Mouse (Mus musculus) intestine, embryonic 14.5 days (tissue): ENCODE measurements at regions not wholly inside any gene's neighbourhood (a gene's known extent, or its start where the extent isn't known, plus 50 kb on each side); places are given as distances from the start of the nearest gene placed in this dataset.

Experiments used
- ATAC-seq: fragments of 200-750 bp; cut with Nextera tagmentation; replicated peaks from 2 replicates; pipeline ENCODE4 v1.8.0; 2017; ENCODE audit warnings: low read depth, moderate number of reproducible peaks, moderate TSS enrichment, moderate library complexity; ENCODE audit not compliant: low FRiP score, low TSS enrichment
- DNase-seq: peaks from one replicate; pipeline ENCODE4 v3.0.0-alpha.2; 2018; ENCODE audit warnings: low spot score
- H3K27ac ChIP-seq: fragments of 300-500 bp; sonication (generic); 2 replicates; pipeline ENCODE4 v1.5.1; 2014; ENCODE audit warnings: low read depth, mild to moderate bottlenecking, control low read depth
- H3K27me3 ChIP-seq: fragments of 300-500 bp; sonication (generic); replicated peaks from 2 replicates; pipeline ENCODE4 v1.6.1; 2014; ENCODE audit warnings: low read length, control low read depth; ENCODE audit not compliant: control insufficient read depth, insufficient read depth
- H3K36me3 ChIP-seq: fragments of 300-500 bp; sonication (generic); 2 replicates; pipeline ENCODE4 v1.6.1; 2014; ENCODE audit warnings: low read length, control low read depth; ENCODE audit not compliant: control insufficient read depth, insufficient read depth
- H3K4me1 ChIP-seq: fragments of 300-500 bp; sonication (generic); replicated peaks from 2 replicates; pipeline ENCODE4 v1.6.1; 2014; ENCODE audit warnings: low read length, control low read depth, mixed read lengths; ENCODE audit not compliant: control insufficient read depth, insufficient read depth
- H3K4me2 ChIP-seq: fragments of 300-500 bp; sonication (generic); 2 replicates; pipeline ENCODE4 v1.6.1; 2014; ENCODE audit warnings: low read length
- H3K4me3 ChIP-seq: fragments of 300-500 bp; sonication (generic); 2 replicates; pipeline ENCODE4 v1.5.1; 2014; ENCODE audit warnings: low read depth, low read length, control low read depth, mixed read lengths
- H3K9ac ChIP-seq: fragments of 300-500 bp; sonication (generic); 2 replicates; pipeline ENCODE4 v1.6.1; 2014; ENCODE audit warnings: mild to moderate bottlenecking, low read length
- H3K9me3 ChIP-seq: fragments of 300-500 bp; sonication (generic); 2 replicates; pipeline ENCODE4 v1.6.1; 2016; ENCODE audit warnings: low read length, control low read depth; ENCODE audit not compliant: control insufficient read depth
- WGBS: fragments of 180-500 bp; shearing (Covaris S2); extraction: QIAGEN DNeasy Blood & Tissue Kit; methylation state at CpG from one replicate; pipeline ENCODE4 v1.1.7; 2014; 5-methylcytosine and 5-hydroxymethylcytosine counted together

DNA sequence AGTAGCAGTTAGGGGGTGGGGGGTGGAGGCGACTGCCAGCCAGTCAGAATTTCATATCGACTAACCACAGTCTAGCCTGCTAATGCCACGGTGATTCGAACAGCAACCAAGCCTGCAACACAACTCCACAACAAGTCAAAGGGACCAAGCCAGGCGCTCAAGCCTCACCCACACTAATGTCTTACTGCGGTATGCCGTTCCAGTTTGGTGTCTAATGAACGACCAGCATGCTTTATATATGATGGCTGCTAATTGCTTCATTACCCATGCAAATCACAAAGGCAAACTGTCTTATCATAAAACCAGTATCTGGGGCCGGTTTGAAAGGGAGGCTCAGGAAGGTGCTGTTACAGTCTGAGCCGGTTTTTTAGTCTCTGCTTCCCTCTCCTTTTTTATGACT, 340.5 kb downstream of the Lmo4 start:
- WGBS = 52% methylated on average over 10 of the region's 10 CpGs
- Histone ChIP-seq H3K4me2 (peak overlapping the region; percentile 25), H3K9ac (no peak overlapping the region), H3K36me3 (no peaks in the 10 kb centered on the region), H3K27me3 (no peaks in the 10 kb centered on the region), H3K4me3 (no peak overlapping the region), H3K27ac (no peak overlapping the region), H3K4me1 (peaks cover 18% of the 10 kb centered on the region), H3K9me3 (no peaks in the 10 kb centered on the region)
- no peak for ATAC-seq
- DNase-seq = peak; percentile 54

DNA sequence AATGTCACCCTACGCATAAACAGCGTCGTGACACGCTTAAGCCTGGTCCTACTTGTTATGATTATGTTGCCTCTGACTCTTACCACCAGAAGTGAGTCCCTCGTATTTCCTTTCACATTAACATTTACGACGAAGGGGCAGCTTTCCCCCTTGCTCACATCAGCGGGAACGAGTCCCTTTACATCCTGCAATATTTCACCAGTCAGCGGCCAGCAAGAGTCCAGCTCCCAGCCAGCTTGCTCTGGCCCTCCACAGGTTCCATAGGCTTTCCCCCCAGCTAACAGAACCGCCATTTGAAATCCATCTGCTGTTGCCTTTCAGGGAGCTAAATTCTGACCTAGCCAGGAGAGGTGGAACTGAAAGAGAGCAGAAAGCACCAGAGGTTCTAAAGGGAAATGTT, 342.5 kb downstream of the Lmo4 start:
- ATAC-seq (no peak), DNase-seq (no peak)
- 40% methylated on average over 11 of the region's 11 CpGs for WGBS
- Histone ChIP-seq H3K9me3 (no peaks in the 10 kb centered on the region), H3K36me3 (no peaks in the 10 kb centered on the region), H3K4me2 (peak overlapping the region; percentile 25; the same call in 1 of the 2 replicates), H3K9ac (no peak overlapping the region), H3K27ac (peak overlapping the region; percentile 47; the same call in 1 of the 2 replicates), H3K4me1 (peaks cover 18% of the 10 kb centered on the region), H3K27me3 (no peaks in the 10 kb centered on the region), H3K4me3 (no peak overlapping the region)

- Histone ChIP-seq H3K27ac (no peak overlapping the region), H3K27me3 (no peaks in the 10 kb centered on the region), H3K9me3 (0 out of 2 replicates have a peak, but pooled peaks cover 2% of the 10 kb centered on the region), H3K4me3 (no peak overlapping the region), H3K9ac (no peak overlapping the region), H3K36me3 (no peaks in the 10 kb centered on the region), H3K4me2 (no peak overlapping the region), H3K4me1 (peaks cover 18% of the 10 kb centered on the region)
- no peak for DNase-seq
- 83% methylated on average over 4 of the region's 4 CpGs for WGBS
- ATAC-seq = no peak
Measured at GRCm38 (mm10) chr3:143861866-143862265, 343.2 kb downstream of the Lmo4 start.

DNA sequence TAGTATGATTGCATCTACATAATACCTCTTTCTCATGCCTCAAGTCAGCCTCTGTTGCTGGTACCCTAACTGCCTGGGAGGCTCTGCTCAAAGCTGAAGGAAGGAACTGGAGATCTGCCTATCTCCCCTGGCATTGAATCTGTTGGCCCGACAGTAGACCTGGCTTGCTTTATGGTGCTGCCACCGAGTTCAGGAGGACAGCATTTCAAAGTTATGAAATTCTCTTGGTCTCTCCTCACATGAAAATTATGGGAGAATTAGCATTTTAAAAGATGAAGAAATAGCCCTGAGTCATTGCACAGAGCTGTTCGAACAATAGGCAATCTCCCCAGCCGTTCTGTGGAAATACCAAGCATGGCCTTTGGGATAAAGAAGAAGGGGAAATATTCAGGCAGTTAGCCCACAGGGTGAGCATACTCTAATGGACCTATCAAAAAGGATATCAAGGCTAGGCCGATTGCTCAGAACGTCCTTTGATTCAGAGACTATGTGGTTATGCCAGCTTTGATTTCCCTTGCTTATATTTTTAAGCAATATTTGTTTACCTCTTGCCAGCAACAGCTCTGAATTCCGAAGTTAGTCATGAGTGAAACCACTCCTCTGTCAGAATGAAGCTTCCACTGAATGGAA, 369.3 kb downstream of the Lmo4 start:
- H3K9ac ChIP-seq = no peak overlapping the region
- DNase-seq (no peak), ATAC-seq (no peak)
- no peaks in the 10 kb centered on the region for H3K27me3 ChIP-seq
- no peak overlapping the region for H3K4me2 ChIP-seq
- no peaks in the 10 kb centered on the region for H3K9me3 ChIP-seq
- H3K36me3 ChIP-seq = no peaks in the 10 kb centered on the region
- WGBS = 91% methylated on average over 7 of the region's 7 CpGs
- no peak overlapping the region for H3K27ac ChIP-seq
- H3K4me3 ChIP-seq = no peak overlapping the region
- H3K4me1 ChIP-seq = no peaks in the 10 kb centered on the region

- no peak for DNase-seq
Measured at GRCm38 (mm10) chr3:143834725-143835124, 370.3 kb downstream of the Lmo4 start.

DNA sequence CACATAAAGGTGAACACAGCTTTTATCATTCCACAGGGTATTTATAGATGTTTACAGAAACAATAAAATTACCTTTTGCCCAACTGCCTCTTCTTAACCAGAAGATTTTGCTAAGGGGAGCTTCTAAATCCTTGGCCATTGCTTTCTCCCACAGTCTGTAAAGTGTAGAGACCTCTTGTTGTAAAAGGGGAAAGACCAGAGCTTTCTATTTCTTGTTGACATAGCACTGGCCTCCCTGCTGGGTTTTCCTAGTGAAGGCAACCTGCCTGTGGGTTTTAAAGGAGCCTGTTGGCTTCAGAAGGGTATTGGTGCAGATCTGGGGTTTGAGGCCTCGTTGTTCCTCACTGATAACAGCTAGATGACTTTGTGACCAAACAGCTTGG, 381.6 kb downstream of the Lmo4 start:
- 31% methylated on average over 1 of the region's 1 CpGs for WGBS
- H3K9me3 ChIP-seq = no peaks in the 10 kb centered on the region
- H3K36me3 ChIP-seq = no peaks in the 10 kb centered on the region
- no peak for DNase-seq
- H3K27me3 ChIP-seq = no peaks in the 10 kb centered on the region
- no peaks in the 10 kb centered on the region for H3K4me1 ChIP-seq
- ATAC-seq = no peak
- H3K27ac ChIP-seq = no peak overlapping the region
- H3K4me3 ChIP-seq = no peak overlapping the region
- H3K9ac ChIP-seq = no peak overlapping the region
- no peak overlapping the region for H3K4me2 ChIP-seq

More at GRCm38 (mm10) chr3:143834725-143835124, 370.3 kb downstream of the Lmo4 start:
- H3K27me3 ChIP-seq = no peaks in the 10 kb centered on the region
- no peaks in the 10 kb centered on the region for H3K36me3 ChIP-seq
- H3K4me2 ChIP-seq = no peak overlapping the region
- no peak for ATAC-seq
- no peaks in the 10 kb centered on the region for H3K9me3 ChIP-seq
- no peak overlapping the region for H3K4me3 ChIP-seq
- no peaks in the 10 kb centered on the region for H3K4me1 ChIP-seq
- 53% methylated on average over 2 of the region's 2 CpGs for WGBS
- H3K27ac ChIP-seq = no peak overlapping the region
- no peak overlapping the region for H3K9ac ChIP-seq

- H3K27ac ChIP-seq = no peak overlapping the region
- no peak overlapping the region for H3K4me3 ChIP-seq
- no peak overlapping the region for H3K9ac ChIP-seq
- H3K36me3 ChIP-seq = no peaks in the 10 kb centered on the region
- H3K4me1 ChIP-seq = no peaks in the 10 kb centered on the region
- H3K4me2 ChIP-seq = no peak overlapping the region
- 50% methylated on average over 8 of the region's 8 CpGs for WGBS
- no peaks in the 10 kb centered on the region for H3K9me3 ChIP-seq
- H3K27me3 ChIP-seq = no peaks in the 10 kb centered on the region
- DNase-seq (no peak), ATAC-seq (peak; percentile 68)
Measured at GRCm38 (mm10) chr3:143822564-143823394, 382.2 kb downstream of the Lmo4 start.

- ATAC-seq (no peak), DNase-seq (no peak)
- 77% methylated on average over 8 of the region's 8 CpGs for WGBS
- H3K4me3 ChIP-seq = no peak overlapping the region
- H3K9ac ChIP-seq = no peak overlapping the region
- no peaks in the 10 kb centered on the region for H3K9me3 ChIP-seq
- H3K27me3 ChIP-seq = no peaks in the 10 kb centered on the region
- H3K4me1 ChIP-seq = no peaks in the 10 kb centered on the region
- H3K27ac ChIP-seq = no peak overlapping the region
- H3K4me2 ChIP-seq = no peak overlapping the region
- no peaks in the 10 kb centered on the region for H3K36me3 ChIP-seq
Measured at GRCm38 (mm10) chr3:143807544-143807943, 397.5 kb downstream of the Lmo4 start.

- H3K36me3 ChIP-seq = no peaks in the 10 kb centered on the region
- no peaks in the 10 kb centered on the region for H3K27me3 ChIP-seq
- 24% methylated on average over 3 of the region's 3 CpGs for WGBS
- no peak overlapping the region for H3K4me2 ChIP-seq
- no peak for DNase-seq
- H3K4me3 ChIP-seq = no peak overlapping the region
- H3K27ac ChIP-seq = no peak overlapping the region
- no peaks in the 10 kb centered on the region for H3K4me1 ChIP-seq
- no peak for ATAC-seq
- no peak overlapping the region for H3K9ac ChIP-seq
- H3K9me3 ChIP-seq = no peaks in the 10 kb centered on the region
Measured at GRCm38 (mm10) chr3:143806940-143807339, 398.1 kb downstream of the Lmo4 start.
